Mouse (Mus musculus): ENCODE measurements at regions not wholly inside any gene's neighbourhood (a gene's known extent, or its start where the extent isn't known, plus 50 kb on each side); places are given as distances from the start of the nearest gene placed in this dataset.

DNA sequence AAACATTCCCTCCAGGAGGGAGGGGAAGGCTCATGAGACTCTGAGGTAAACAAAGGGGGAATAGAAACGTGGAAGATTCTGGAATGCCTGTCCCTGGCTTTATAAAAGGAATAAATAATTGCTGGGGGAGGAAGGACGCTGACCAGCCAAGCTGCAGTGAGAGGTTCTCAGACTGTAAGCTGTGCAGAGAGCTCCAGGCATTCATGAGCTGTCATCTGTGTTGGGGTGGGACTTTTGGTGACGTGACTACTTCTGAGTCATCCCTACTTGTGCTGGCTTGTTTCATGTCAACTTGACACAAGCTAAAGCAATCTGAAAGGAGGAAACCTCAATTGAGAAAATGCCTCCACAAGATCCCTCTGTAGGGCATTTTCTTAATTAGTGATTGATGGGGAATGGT, 246.9 kb downstream of the Sp3 start:
- ATAC-seq (replicated peaks; ENCODE audit: low FRiP score): no peak
- H3K36me3 ChIP-seq (ENCODE audit: control insufficient read depth, insufficient read depth, low read length): no peaks in the 10 kb centered on the region
- H3K9me3 ChIP-seq (ENCODE audit: control insufficient read depth, low read length): no peaks in the 10 kb centered on the region
- DNase-seq (ENCODE audit: low spot score): no peak
- no peaks in the 10 kb centered on the region for H3K4me1 ChIP-seq (replicated peaks; ENCODE audit: control insufficient read depth, insufficient read depth, low read length)
- no peaks in the 10 kb centered on the region for H3K27me3 ChIP-seq (ENCODE audit: control insufficient read depth, insufficient read depth, low read length)
- H3K9ac ChIP-seq (ENCODE audit: low read length): no peak overlapping the region
- H3K4me3 ChIP-seq (ENCODE audit: low read depth, low read length): no peak overlapping the region
- no peak overlapping the region for H3K27ac ChIP-seq (ENCODE audit: low read depth, low read length)
- WGBS: 71% methylated on average over 3 of the region's 3 CpGs
- H3K4me2 ChIP-seq (ENCODE audit: low read depth, low read length, severe bottlenecking): no peak overlapping the region

DNA sequence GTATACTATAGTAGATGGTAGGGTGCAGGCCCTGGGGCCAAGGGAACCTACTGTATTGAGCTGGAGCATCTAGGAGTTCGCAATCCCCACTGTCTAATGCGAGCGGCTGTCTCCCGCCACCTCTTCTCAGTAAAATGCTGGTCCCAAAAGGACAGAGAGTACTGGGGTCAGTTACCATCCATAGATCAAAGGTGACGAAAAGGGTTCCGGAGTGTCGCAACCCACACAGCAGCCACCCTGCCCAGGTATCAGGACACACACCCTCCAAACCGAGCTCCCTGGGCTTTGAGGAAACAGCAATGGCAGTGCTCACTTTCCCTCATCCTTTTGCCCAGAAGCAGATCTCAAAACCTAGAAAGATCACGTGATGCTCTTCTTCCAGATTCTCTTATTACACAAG, 245.2 kb downstream of the Sp3 start:
- H3K36me3 ChIP-seq (ENCODE audit: control insufficient read depth, insufficient read depth, low read length): no peaks in the 10 kb centered on the region
- WGBS: 95% methylated on average over 9 of the region's 9 CpGs
- H3K4me3 ChIP-seq (ENCODE audit: low read depth, low read length): no peak overlapping the region
- no peak overlapping the region for H3K9ac ChIP-seq (ENCODE audit: low read length)
- no peaks in the 10 kb centered on the region for H3K9me3 ChIP-seq (ENCODE audit: control insufficient read depth, low read length)
- H3K27ac ChIP-seq (ENCODE audit: low read depth, low read length): no peak overlapping the region
- H3K27me3 ChIP-seq (ENCODE audit: control insufficient read depth, insufficient read depth, low read length): no peaks in the 10 kb centered on the region
- DNase-seq (ENCODE audit: low spot score) (no peak), ATAC-seq (replicated peaks; ENCODE audit: low FRiP score) (no peak)
- no peaks in the 10 kb centered on the region for H3K4me1 ChIP-seq (replicated peaks; ENCODE audit: control insufficient read depth, insufficient read depth, low read length)
- H3K4me2 ChIP-seq (ENCODE audit: low read depth, low read length, severe bottlenecking): no peak overlapping the region

DNA sequence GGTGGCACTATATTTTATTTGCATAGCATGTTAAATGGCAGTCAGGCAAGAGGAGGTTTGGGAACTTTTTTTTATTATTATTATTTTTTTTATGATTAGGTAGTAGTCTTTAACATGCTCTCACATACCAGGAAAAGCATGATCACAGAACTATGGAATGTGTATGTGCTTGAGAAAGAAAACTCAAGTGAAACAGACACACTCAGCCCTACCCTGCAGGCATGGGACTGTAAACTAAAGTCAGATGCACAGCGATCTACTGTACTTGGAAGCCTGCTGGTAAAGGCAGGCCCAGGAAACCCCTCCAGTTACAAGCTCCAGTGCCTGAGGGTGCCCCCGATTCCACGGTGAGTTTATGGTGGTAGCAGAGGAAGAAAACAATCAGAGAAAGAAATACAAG, 243.6 kb downstream of the Sp3 start:
- Histone ChIP-seq H3K9ac (ENCODE audit: low read length) (no peak overlapping the region), H3K9me3 (ENCODE audit: control insufficient read depth, low read length) (no peaks in the 10 kb centered on the region), H3K27me3 (ENCODE audit: control insufficient read depth, insufficient read depth, low read length) (no peaks in the 10 kb centered on the region), H3K4me3 (ENCODE audit: low read depth, low read length) (no peak overlapping the region), H3K4me1 (replicated peaks; ENCODE audit: control insufficient read depth, insufficient read depth, low read length) (no peaks in the 10 kb centered on the region), H3K36me3 (ENCODE audit: control insufficient read depth, insufficient read depth, low read length) (no peaks in the 10 kb centered on the region), H3K4me2 (ENCODE audit: low read depth, low read length, severe bottlenecking) (no peak overlapping the region), H3K27ac (ENCODE audit: low read depth, low read length) (no peak overlapping the region)
- WGBS: 87% methylated on average over 3 of the region's 3 CpGs
- ATAC-seq (replicated peaks; ENCODE audit: low FRiP score): no peak
- no peak for DNase-seq (ENCODE audit: low spot score)

DNA sequence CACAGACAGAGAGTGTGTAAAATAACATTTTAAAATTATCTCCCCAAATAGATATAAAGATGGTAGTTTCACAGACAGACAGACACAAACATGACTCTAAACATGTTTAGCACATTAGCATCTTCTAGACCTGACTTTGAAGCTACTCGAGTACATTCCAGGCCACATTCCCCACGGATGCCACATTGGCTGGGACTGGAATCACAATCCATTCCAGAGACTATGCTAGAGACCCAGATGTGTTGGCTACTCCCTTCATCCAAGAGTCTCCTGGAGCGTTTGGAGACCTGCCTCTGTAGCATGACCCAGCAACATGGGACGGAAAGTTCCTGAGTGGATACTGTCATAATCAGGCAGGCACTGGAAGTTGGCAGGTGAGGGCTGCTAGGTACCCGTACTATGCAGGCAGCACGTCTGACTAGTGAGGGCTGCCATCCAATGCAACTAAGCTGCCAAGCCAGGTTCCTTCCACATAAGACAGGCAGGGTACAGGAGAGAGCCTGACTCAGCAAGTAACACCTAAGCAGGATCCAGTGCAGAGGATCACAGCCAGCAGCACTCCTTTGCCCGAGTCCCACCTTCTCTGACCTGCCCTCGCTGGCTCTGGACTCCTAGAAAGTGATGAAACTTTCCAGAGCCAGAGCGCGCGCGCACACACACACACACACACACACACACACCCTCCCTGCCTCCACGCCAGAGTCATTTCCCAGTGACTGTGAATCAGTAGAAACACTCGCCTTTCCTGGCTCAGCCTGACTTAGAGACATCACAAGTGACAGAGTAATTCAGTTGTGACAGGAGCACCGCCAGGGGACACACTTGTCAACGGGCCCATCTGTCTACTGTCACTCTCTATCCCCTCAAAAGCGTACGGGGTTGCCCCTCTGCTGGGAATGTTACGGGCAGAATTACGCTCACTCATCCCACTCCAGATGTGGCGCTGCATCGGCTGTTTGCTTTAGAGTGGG, 239.6 kb downstream of the Sp3 start:
- H3K4me2 ChIP-seq (ENCODE audit: low read depth, low read length, severe bottlenecking): no peak overlapping the region
- no peak overlapping the region for H3K4me3 ChIP-seq (ENCODE audit: low read depth, low read length)

DNA sequence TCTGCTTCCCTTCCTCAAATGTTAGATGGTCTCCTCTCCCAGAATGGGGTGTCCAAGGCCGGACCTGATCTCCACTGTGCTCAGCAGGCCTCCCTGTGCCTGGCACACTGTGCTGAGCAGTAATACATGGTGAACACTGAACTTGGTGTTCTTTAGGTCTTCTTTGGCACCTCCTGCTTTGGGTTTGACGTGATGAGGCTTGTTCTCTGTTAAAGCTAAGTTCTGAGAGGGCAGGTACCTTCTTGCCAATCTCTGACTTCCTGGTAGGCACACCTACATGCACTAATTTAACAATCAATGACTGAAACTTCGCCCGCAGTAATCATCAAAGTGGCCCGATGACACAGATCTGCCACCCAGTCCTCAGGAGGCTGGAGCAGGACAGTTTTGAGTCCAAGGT, 238.5 kb downstream of the Sp3 start:
- H3K9me3 ChIP-seq (ENCODE audit: control insufficient read depth, low read length): no peaks in the 10 kb centered on the region
- H3K27ac ChIP-seq (ENCODE audit: low read depth, low read length): no peak overlapping the region
- no peaks in the 10 kb centered on the region for H3K27me3 ChIP-seq (ENCODE audit: control insufficient read depth, insufficient read depth, low read length)
- H3K36me3 ChIP-seq (ENCODE audit: control insufficient read depth, insufficient read depth, low read length): no peaks in the 10 kb centered on the region
- no peak overlapping the region for H3K4me2 ChIP-seq (ENCODE audit: low read depth, low read length, severe bottlenecking)
- no peak overlapping the region for H3K9ac ChIP-seq (ENCODE audit: low read length)
- H3K4me3 ChIP-seq (ENCODE audit: low read depth, low read length): no peak overlapping the region
- WGBS: 88% methylated on average over 5 of the region's 5 CpGs
- H3K4me1 ChIP-seq (replicated peaks; ENCODE audit: control insufficient read depth, insufficient read depth, low read length): no peaks in the 10 kb centered on the region
- ATAC-seq (replicated peaks; ENCODE audit: low FRiP score) (no peak), DNase-seq (ENCODE audit: low spot score) (no peak)

More for the DNA sequence above, 239.6 kb downstream of the Sp3 start:
- 75% methylated on average over 22 of the region's 22 CpGs for WGBS
- no peaks in the 10 kb centered on the region for H3K36me3 ChIP-seq (ENCODE audit: control insufficient read depth, insufficient read depth, low read length)
- no peak for ATAC-seq (replicated peaks; ENCODE audit: low FRiP score)
- H3K27me3 ChIP-seq (ENCODE audit: control insufficient read depth, insufficient read depth, low read length): no peaks in the 10 kb centered on the region
- H3K27ac ChIP-seq (ENCODE audit: low read depth, low read length): no peak overlapping the region
- no peak overlapping the region for H3K9ac ChIP-seq (ENCODE audit: low read length)
- H3K4me1 ChIP-seq (replicated peaks; ENCODE audit: control insufficient read depth, insufficient read depth, low read length): no peaks in the 10 kb centered on the region
- DNase-seq (ENCODE audit: low spot score): no peak
- H3K9me3 ChIP-seq (ENCODE audit: control insufficient read depth, low read length): no peaks in the 10 kb centered on the region

DNA sequence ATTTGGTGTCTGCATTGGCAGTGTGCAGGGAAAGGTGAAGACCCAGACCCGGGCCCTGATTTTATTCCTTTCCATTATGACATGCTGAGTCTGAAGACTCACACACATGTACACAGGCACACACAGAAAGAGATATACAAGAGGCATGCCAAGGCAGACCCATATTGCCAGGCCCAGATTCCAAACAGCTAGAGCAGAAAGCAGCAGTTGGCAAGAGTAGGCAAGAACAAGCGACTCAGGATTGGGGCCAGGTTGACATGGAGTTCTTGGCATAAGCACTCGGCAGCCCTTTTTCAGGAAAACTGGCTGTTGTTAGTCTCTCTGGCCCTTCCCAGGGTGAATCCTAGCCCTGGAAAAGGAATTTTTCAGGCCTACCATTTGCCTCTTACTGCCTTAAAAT, 236.6 kb downstream of the Sp3 start:
- H3K4me1 ChIP-seq (replicated peaks; ENCODE audit: control insufficient read depth, insufficient read depth, low read length): no peaks in the 10 kb centered on the region
- DNase-seq (ENCODE audit: low spot score) (no peak), ATAC-seq (replicated peaks; ENCODE audit: low FRiP score) (no peak)
- H3K27me3 ChIP-seq (ENCODE audit: control insufficient read depth, insufficient read depth, low read length): no peaks in the 10 kb centered on the region
- H3K9me3 ChIP-seq (ENCODE audit: control insufficient read depth, low read length): no peaks in the 10 kb centered on the region
- H3K4me2 ChIP-seq (ENCODE audit: low read depth, low read length, severe bottlenecking): no peak overlapping the region
- WGBS: 89% methylated on average over 3 of the region's 3 CpGs
- H3K36me3 ChIP-seq (ENCODE audit: control insufficient read depth, insufficient read depth, low read length): no peaks in the 10 kb centered on the region
- no peak overlapping the region for H3K4me3 ChIP-seq (ENCODE audit: low read depth, low read length)
- H3K27ac ChIP-seq (ENCODE audit: low read depth, low read length): no peak overlapping the region
- H3K9ac ChIP-seq (ENCODE audit: low read length): no peak overlapping the region

DNA sequence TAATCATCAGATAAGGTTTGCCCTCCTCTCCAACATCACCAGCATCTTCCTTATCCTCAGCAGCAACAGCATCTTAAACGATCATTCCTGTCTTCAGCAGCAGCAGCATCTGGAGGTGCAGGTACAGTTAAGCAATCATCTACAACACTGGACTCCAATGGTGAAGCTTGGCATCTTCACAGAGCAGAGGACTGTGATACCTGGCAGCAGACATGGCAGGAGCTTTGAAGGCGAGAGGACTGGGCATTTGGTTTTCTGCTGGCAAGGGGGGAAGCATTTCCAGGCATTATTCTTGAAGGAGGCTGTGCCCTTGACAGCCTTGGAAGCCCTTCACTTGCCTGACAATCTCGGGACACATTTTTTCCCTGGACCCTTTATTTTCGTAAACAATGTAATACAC, 235.3 kb downstream of the Sp3 start:
- 71% methylated on average over 4 of the region's 4 CpGs for WGBS
- Histone ChIP-seq H3K9me3 (ENCODE audit: control insufficient read depth, low read length) (no peaks in the 10 kb centered on the region), H3K9ac (ENCODE audit: low read length) (no peak overlapping the region), H3K4me3 (ENCODE audit: low read depth, low read length) (no peak overlapping the region), H3K4me1 (replicated peaks; ENCODE audit: control insufficient read depth, insufficient read depth, low read length) (no peaks in the 10 kb centered on the region), H3K36me3 (ENCODE audit: control insufficient read depth, insufficient read depth, low read length) (no peaks in the 10 kb centered on the region), H3K4me2 (ENCODE audit: low read depth, low read length, severe bottlenecking) (no peak overlapping the region), H3K27me3 (ENCODE audit: control insufficient read depth, insufficient read depth, low read length) (no peaks in the 10 kb centered on the region), H3K27ac (ENCODE audit: low read depth, low read length) (no peak overlapping the region)
- ATAC-seq (replicated peaks; ENCODE audit: low FRiP score) (no peak), DNase-seq (ENCODE audit: low spot score) (no peak)

DNA sequence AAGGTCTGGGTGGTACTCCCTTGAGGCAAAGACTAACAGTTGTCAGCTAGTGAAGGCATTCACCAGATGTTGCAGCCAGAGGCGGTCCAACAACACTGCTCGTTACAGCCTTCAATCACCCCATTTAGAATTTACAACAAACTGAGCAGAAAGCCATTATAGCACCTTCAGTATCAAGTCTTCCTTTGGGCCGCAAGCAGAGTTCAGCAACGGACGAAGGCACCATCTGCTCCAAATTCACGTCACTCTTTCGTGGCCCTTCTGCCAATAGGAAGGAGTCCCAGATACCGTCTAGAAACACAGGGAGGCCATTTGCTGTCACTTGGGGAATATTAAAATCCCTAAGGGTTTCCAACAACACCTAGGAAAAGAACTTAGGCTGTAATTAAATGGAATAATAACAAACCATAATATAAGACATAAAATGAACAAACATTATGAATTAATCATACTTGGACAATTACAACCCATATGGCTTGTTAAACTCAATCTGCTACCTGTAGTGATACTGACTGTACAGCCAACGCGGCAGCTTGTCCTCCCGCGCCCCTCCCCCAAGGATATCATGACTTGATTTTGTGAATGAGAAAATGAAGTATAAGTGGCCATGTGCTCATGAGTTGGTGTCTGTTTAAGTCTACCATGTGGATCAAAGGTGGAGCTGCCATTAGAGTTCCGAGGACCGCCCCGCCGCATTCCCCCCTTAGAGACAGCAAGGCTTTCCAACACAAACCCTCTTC, 233.6 kb downstream of the Sp3 start:
- Histone ChIP-seq H3K27me3 (ENCODE audit: control insufficient read depth, insufficient read depth, low read length) (no peaks in the 10 kb centered on the region), H3K27ac (ENCODE audit: low read depth, low read length) (no peak overlapping the region), H3K4me3 (ENCODE audit: low read depth, low read length) (no peak overlapping the region), H3K36me3 (ENCODE audit: control insufficient read depth, insufficient read depth, low read length) (no peaks in the 10 kb centered on the region), H3K4me2 (ENCODE audit: low read depth, low read length, severe bottlenecking) (no peak overlapping the region), H3K9ac (ENCODE audit: low read length) (no peak overlapping the region), H3K4me1 (replicated peaks; ENCODE audit: control insufficient read depth, insufficient read depth, low read length) (no peaks in the 10 kb centered on the region), H3K9me3 (ENCODE audit: control insufficient read depth, low read length) (no peaks in the 10 kb centered on the region)
- ATAC-seq (replicated peaks; ENCODE audit: low FRiP score): no peak
- 82% methylated on average over 16 of the region's 16 CpGs for WGBS
- no peak for DNase-seq (ENCODE audit: low spot score)

Data from forebrain, embryonic 11.5 days (tissue).